Mouse (Mus musculus): ENCODE measurements around the gene Yif1b.
A peak's percentile ranks its signal among the peaks of the same experiment; 100 is the strongest.
"Not testable (repeated sequence)": the region's sequence is repeated elsewhere in the genome, so short reads cannot be mapped to it uniquely, and the experiment has no call there.

Yif1b gene

DNA sequence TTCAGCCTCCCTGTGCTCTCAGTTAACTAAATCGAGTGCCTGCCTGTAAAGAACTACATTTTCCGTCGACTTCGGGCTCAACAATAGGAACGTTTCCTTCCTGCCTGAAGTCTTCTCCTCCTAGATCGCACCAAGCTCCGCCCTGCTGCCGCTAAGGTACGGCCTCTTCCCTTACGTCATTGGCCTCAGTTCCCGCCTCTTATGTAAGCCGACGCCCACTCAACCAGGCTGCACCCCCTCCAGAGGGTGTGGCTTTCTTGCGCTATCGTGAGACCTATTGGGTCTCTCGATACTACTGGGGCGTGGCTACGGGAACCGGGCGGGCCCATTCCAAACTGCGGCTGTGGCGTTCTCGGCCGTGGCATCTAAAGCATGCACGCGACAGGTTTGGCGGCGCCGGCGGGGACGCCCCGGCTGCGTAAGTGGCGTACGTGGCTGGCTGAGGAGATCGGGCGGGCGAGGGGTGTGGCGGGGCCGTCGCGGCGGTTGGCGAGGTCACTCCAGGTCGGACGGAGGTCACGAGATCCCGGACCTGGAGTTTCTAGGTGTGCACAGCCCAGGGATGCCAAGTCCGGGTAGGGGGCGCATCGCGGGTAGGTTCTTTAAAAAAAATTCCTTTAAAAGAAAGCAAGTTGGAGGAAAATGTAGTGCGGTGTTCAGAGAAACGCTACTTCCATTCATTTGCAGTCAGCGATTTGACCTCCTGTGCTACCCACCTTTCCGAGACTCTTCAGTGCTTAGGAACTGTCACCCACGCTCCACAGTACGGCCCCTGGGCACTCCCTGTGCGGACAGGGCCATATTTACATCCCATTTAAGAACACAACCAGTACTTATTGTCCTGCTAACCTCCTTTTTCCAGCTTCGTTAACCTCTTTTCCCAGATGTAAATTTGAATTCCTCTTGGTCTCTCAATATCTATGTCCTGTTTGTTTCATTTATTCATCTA is at the start of gene Yif1b:
Yif1b (plus strand) TSS at position 311 of the 949 bp plus-strand sequence.
- DNase-seq: peak; percentile 97

DNA sequence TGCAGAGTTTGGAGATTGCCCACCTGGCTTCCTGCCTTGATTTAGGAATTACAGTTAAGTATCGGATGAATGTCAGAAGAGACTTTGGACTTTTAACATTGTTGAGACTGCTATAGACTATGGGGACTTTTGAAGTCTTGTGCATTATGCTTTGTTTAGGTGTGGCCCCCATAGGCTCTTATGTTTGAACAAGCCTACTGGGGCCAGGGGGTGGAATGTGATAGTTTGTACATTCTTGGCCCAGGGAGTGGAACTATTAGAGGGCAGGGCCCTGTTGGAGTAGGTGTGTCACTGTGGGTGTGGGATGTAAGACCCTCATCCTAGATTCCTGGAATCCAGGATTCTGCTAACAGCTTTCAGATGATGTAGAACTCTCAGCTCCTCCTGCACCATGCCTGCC is 43.9 kb upstream of the Yif1b start:
- DNase-seq: not testable (repeated sequence)

DNA sequence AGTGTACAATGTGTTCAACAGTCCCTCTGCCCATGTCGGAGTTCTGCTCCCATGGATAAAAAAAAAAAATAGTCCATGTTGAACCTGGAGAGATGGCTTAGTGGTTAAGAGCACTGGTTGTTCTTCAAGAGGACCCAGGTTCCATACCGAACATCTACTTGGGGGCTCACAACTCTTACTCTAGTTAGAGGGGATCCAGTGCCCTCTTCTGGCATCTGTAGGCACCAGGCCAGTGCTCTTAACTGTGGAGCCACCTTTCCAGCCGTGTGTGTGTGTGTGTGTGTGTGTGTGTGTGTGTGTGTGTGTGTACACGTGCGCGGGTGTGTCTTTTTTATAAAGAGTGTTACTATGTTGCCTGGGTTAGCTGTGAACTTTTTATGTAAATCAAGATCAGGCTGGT is 35.6 kb upstream of the Yif1b start:
- DNase-seq: no peak

DNA sequence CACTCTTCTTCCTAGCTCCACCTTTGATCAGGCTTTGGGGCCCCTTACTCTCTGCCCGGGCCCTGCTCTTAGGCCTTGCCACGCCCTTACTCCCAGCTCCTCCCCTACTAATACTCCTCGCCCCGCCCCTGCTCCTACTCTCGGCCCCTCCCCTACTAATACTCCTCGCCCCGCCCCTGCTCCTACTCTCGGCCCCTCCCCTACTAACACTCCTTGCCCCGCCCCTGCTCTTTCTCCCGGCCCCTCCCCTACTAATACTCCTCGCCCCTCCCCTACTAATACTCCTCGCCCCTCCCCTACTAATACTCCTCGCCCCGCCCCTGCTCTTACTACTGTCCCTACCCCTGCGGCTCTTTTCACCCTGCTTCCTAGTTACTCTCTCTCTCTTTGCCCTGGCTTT is 27.1 kb upstream of the Yif1b start:
- not testable (repeated sequence) for DNase-seq

DNA sequence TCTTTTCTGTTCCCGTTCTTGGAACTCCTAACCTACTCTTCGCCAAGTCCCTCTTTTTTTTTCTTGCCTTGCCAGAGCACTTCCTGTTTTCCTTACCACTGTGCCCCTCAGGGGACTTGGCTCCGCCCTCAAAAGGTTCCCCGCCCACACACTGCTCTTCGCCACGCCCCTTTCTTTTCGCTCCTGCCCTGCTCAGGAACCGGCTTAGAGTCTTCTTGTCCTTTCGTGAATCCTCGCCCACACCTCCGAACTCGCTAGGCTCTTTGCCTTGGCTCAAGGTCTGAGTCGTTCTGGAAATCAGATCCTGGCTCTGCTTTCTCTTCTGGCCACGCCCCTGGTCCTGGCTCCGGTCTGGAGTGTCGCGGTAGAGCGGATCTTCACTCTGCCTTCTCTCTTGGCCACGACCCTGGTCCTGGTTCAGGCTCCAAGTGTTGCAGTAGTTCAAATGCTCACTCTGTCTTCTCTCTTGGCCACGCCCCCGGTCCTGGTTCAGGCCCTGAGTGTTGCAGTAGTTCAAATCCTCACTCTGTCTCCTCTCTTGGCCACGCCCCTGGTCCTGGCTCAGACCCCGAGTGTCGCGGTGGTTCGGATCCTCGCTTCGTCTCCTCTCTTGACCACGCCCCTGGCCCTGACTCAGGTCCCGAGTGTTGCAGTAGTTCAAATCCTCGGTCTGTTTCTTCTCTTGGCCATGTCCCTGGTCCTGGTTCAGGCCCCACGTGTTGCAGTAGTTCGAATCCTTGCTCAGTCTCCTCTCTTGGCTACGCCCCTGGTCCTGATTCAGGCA is 26.5 kb upstream of the Yif1b start:
- peak; percentile 56 for DNase-seq

DNA sequence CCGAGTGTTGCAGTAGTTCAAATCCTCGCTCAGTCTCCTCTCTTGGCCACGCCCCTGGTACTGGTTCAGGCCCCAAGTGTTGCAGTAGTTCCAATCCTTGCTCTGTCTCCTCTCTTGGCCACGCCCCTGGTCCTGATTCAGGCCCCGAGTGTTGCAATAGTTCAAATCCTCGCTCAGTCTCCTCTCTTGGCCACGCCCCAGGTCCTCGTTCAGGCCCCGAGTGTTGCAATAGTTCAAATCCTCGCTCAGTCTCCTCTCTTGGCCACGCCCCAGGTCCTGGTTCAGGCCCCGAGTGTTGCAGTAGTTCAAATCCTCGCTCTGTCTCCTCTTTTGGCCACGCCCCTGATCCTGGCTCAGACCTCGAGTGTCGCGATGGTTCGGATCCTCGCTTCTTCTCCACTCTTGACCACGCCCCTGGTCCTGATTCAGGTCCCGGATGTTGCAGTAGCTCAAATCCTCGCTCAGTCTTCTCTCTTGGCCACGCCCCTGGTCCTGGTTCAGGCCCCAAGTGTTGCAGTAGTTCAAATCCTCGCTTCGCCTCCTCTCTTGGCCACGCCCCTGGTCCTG is 25.8 kb upstream of the Yif1b start:
- no peak for DNase-seq

DNA sequence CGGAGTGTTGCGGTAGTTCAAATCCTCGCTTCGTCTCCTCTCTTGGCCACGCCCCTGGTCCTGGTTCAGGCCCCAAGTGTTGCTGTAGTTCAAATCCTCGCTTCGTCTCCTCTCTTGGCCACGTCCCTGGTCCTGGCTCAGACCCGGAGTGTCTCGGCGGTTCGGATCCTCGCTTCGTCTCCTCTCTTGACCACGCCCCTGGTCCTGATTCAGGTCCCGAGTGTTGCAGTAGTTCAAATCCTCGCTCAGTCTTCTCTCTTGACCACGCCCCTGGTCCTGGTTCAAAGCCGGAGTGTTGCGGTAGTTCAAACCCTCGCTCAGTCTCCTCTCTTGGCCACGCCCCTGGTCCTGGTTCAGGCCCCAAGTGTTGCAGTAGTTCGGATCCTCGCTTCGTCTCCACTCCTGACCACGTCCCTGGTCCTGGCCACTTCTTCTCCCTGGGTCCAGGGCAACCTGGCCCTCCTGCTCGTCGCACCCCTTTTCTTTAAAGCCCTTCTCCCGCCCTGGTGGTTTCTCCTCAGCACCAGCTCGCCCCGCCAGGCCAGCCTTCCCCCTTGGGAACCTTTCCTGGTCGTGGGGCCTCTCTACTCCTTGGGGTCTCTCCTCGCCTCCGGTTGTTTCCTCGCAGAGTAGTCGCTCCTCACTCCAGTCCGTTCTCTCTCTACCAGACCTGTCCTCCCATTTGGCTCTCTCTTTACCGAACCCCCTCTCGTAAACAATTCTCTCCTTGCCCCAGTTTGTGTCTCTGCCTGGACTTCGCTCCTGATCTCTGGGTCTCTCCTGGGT is 25.2 kb upstream of the Yif1b start:
- not testable (repeated sequence) for DNase-seq

DNA sequence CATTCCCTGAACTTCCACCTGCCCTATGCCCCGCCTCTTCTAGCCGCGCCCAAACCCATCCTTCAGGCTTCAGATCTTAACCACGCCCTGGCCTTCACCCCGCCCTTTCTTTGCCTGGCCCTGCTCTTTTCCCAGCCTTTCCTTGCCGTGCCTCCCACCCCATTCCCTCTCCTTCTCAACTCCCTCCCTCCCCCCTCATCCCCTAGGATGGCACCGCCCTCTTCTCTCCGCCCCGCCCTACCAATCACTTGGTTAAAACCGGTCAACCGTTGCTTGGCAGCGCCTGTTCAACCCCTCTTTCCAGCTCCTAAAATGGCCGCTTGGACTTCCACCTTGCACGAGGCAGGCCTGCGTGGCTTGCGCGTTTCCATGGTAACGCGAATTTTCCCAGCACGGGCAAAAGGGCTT is 24.4 kb upstream of the Yif1b start, which contains the start of gene Catsperg1:
Catsperg1 (minus strand) TSS at position 361 of the 408 bp plus-strand sequence.
- no peak for DNase-seq

DNA sequence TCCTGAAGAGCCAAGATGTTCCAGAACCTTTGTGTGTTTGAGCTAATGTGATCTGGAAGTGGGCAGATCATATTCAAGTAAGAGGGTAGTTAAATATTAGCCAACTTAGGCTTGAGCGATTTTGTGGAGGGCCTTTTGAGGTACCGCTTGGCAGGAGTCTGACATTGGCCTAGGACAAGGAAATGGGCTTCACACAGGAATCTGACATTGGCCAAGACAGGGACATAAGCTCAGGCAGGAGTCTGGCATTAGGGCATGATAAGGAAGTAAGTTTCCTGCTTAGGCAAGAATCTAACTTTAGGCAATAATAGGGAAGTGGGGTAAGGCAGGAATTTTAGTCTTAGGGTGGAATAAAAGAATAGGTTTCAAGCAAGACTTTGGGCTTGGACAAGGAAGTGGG is 23.9 kb upstream of the Yif1b start:
- DNase-seq: no peak

DNA sequence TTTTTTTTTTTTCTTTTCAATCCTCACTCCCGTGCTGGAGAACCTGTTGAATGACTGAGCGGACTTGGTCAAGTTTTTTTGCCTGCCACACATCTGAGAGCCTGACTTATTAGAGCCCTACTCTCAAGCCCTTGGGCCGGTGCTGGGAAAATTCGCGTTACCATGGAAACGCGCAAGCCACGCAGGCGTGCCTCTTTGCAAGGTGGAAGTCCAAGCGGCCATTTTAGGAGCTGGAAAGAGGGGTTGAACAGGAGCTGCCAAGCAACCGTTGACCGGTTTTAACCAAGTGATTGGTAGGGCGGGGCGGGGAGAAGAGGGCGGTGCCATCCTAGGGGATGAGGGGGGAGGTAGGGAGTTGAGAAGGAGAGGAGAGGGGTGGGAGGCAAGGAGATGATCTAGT is 23.3 kb upstream of the Yif1b start:
- DNase-seq: no peak

DNA sequence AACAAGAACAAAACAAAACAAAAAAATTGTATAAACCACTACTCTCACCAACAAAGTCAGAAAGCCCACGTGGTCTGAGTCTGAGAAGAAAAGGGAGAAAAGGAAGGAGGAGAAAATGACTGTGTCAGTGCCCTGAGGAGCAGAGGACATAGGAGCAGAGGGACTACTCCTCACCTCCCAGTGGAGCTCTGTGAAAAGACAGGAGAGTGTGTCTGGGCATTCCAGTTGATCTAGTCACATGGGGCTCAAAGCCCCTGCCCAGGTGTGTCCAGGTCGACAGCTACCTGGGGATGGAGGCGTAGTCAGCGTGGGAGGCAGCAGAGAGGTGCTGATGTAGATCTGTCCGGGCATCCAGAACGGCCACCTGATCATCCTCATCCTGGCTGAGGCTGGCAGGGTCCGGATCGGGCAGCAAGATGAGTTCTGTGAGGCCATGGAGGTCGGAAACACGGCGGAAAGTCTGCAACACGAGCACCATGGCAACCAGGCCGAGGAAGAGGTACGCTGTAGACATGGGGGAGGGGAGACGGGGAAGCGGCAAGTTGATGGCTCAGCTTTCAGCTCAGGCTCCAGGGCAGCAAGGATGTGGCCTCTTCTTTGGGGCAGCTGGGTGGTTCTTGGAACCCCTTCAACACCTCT is 13.3 kb upstream of the Yif1b start:
- DNase-seq: peak; percentile 54

DNA sequence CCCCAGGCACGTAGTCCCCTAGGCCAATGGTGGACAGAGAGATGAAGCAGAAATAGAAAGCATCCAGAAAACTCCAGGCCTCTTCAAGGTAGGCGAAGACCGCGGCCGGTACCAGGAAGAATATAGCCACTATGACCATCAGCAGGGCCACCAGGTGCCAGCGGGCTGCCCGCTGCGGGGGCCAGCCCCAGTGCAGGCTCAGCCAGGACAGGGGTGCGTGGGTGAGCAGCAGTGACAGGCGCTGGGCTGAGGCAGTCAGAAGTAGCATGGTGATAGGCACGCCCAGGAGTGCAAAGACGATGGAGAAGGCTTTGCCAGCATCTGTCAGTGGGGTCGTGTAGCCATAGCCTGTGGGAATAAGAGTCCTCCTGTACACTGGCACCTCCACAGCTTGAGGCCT is 12.6 kb upstream of the Yif1b start:
- no peak for DNase-seq

DNA sequence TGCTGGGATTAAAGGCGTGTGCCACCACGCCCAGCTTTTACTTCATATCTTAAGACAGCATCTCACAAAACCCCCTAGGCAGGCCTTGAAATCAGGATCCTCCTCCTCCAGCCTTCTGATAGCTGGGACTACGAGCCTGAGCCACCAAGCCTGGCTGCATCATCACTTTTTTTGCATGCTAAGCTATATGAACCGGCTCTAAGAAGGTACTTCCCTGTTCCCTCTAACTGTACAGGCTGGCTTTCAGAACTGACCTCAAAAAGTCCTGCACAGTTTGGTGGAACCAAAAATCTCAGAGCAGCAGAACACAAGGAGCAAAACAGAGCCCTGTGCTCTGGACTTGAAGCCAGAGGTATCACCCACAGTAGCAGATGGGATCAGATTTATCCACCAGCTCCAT is 9.9 kb upstream of the Yif1b start:
- no peak for DNase-seq

DNA sequence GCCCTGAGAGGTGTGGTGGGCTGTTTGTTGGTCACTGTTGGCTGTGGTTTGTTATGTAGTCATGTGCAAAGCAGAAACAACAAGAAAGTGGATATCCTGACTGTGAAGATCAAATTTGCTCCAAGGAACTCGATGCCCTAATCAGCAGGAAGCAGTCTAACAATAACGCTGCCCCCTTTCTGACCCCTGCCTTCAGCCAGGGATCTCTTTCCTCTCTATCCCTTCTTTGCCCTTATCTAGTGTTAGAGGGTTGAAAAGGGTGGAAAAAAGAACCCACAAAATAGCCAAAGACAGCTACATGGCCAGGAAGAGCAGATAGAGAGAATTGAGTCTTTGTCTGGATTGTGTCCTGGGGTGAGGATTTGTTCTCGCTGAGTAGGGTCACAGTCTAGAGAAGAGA is 7.6 kb upstream of the Yif1b start:
- DNase-seq: no peak

DNA sequence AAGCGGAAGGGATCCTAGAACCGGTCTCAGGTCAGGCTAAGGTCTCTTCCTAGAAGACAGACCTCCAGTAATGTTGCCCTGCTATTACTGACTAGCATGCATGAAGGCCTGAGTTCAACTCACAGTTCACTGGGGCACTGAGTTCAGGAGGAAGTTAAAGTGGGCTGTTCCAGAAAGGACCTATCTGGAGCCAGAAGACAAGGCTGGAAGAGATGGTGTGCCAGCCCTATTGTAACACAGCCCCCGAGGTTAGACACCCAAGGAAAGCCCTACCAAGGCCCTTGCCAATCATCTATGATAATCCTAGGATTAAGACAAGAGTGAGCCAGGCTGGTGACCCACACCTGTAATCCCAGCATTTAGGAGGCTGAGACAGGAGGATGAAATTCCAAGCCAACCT is 6.6 kb upstream of the Yif1b start:
- no peak for DNase-seq

DNA sequence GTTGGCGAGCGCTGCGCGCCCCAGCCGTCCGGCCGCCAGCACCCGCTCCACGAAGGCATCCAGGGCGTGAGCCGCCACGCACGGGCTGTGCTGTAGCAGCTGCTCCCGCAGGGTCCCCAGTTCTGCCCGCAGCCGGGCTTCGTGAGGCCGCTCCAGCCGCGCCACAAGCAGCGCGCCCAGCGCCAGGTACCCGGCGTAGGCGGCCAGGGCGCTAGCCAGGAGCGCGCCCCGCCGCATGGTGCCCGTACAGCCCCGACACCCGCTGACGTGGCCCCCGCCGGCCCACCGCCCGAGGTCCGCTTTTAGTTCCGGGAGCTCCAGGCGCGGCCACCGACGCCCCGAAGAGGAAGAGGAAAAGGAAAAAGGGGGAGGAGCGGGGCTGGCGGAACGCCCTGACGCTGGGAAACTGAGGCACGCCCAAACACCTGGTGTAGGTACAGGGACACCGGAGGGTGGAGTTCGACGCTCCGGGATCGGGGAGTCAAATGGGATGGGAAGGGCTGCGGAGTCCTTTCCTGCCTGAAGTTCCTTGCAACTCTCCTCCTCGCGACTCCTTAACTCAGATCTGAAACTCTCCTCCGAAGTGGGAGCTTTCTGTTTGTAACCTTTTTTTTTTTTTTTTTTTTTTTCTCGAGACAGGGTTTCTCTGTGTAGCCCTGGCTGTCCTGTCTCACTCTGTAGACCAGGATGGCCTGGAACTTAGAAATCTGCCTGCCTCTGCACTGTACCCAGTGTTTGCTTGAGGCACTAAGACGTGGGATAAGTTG is 5.7 kb upstream of the Yif1b start, which contains the start of gene Kcnk6:
Kcnk6 (minus strand) TSS at position 269 of the 767 bp plus-strand sequence.
- peak; percentile 45 for DNase-seq

DNA sequence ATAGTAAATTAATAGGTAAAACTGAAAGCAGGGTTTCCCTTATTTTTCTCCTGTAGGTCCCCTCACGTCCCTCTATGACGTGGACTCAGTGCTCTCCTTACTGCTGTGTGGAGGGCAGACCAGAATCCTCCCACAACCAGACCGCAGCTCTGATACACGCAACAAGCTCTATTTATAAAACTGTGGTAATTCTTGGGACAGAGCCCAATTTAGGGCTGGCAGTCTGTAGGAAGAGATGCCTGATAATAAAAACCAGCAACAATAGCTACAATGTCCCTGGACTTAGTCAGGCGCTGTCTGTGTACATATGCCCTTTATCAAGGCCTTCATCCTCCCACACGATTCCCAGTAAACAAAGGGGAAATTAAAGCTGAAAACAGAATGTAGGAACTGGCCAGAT is 4.4 kb upstream of the Yif1b start:
- DNase-seq: no peak

DNA sequence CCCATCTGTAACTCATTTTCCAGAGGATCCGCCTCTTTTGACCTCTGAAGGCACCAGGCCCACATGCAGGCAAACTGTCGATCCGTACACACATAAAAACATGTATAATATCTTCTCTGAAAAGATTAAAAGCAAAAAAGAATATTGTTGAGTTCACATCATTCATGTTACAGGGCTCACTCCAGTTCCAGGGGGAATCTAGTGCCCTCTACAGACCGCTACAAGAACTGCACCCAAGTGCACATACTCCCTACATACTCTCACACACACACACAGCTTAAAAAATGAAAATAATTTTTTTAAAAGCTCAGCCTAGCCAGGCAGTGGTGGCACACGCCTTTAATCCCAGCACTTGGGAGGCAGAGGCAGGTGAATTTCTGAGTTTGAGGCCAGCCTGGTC is 3.5 kb upstream of the Yif1b start:
- DNase-seq: no peak

DNA sequence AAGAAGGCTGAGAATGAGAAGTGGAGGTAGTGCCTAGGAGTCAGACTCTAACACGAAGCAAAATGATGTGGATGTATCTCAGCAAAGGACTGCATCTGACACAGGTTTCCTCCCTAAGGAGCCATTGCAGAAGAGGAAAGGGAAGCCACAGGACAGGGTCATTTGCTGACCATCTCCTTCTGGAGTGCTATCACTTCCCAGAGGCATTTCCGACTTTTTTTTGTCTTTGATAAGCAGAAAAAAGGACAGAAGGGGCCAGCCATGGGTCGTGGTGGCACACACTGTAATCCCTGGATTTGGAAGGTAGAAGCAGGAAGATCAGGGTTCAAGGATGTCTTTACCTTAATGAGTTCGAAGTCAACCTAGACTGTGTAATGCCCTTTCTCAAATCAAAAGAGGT is 1.5 kb upstream of the Yif1b start:
- no peak for DNase-seq

DNA sequence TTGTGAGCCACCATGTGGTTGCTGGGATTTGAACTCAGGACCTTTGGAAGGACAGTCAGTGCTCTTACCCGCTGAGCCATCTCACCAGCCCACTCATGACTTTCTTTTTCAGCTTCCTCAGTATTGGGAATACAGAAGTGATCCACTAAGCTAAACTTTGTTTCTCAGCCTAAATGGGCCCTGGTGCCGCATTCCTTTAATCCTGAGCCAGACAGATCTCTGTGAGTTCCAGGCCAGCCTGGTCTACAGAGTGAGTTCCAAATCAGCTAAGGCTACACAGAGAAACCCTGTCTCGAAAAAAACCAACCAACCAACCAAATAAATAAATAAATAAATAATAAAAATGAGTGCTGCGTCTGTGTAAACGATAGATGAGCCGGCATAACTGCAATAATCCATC is 533 bp upstream of the Yif1b start:
- DNase-seq: not testable (repeated sequence)

DNA sequence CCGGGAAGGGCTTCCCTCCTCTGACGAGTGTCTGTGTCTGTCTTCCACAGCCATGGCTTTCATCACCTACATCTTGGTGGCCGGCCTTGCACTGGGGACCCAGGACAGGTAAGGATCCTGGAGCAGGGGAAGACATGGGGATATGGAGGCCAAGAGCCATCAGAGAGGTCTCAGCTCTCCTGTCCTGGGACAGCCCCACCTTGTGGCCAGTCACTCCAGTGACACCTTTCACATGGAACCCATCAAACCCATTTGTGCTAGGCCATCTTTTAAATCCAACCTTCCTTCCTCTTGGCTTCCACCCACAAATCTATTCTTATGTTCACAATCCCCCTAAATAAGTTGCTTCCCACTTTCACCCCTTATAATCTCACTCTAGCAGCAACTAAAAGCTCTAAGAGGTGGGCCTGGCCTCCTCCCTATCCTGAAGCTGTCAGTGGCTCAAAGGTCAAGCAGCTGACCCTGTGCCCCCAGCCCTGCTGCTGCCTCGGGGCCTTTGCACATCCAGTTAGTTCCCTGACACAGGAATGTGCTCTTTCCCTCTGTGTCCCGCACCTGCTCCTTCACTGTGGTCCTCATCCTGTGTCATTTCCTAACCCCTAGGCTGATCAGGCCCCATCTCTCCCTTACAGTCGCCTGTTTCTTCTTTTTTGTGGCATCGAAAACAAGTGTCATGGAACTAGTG is 6.7 kb downstream of the Yif1b start:
- DNase-seq: no peak
